Mouse (Mus musculus) G1E (cell line): ENCODE data around the gene Magi2.

ENCODE experiments used
- CTCF ChIP-seq: IDR thresholded peaks from 2 replicates; pipeline ENCODE4 v1.5.1; 2012; ENCODE audit warnings: low read depth, low read length, inconsistent platforms, mixed read lengths
- GATA1 ChIP-seq: IDR thresholded peaks from 2 replicates; pipeline ENCODE4 v1.6.1; 2012; ENCODE audit warnings: borderline replicate concordance, low read length, inconsistent platforms, mixed read lengths
- GATA2 ChIP-seq: IDR thresholded peaks from 2 replicates; pipeline ENCODE4 v1.6.1; 2012; ENCODE audit warnings: low read depth, low read length, inconsistent platforms, borderline replicate concordance
- POLR2AphosphoS5 ChIP-seq: IDR thresholded peaks from 2 replicates; pipeline ENCODE4 v1.6.1; 2012; ENCODE audit warnings: low read depth, low read length, inconsistent platforms; ENCODE audit not compliant: insufficient replicate concordance
- TAL1 ChIP-seq: conservative IDR thresholded peaks from 2 replicates; pipeline ENCODE4 v1.6.1; 2012; ENCODE audit warnings: low read depth, low read length, inconsistent platforms, mixed read lengths

DNA sequence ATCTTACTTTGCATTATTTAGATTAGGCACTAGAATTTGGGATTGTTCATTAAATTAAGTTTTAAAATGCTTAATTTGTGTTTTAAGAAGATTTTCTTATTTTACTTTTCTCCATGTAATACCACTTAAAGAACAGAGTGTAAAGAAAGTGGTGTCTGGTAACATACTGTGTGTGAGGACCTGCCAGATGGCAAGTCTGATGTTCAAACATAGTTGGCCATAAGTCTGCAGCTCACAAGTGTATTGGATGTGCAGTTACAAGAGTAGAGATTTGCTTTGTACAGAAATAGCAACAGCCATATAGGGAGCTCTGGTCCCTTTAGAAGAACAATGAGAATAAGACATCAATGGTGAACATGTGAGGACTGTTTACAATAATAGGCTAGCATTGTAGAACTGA lies 15.0 kb downstream of the Magi2 start:
- no peak for TF ChIP-seq TAL1
- no peak for TF ChIP-seq CTCF
- TF ChIP-seq GATA1, result no peak
- TF ChIP-seq GATA2, result no peak
- no peak for TF ChIP-seq POLR2AphosphoS5
